Mouse (Mus musculus) stomach, embryonic 16.5 days (tissue): ENCODE measurements at regions not wholly inside any gene's neighbourhood (a gene's known extent, or its start where the extent isn't known, plus 50 kb on each side); places are given as distances from the start of the nearest gene placed in this dataset.

Experiments used
- ATAC-seq: fragments of 200-750 bp; cut with Nextera tagmentation; 2 replicates; pipeline ENCODE4 v1.8.0; 2017; ENCODE audit warnings: moderate number of reproducible peaks, moderate TSS enrichment; ENCODE audit not compliant: insufficient read depth, low FRiP score
- H3K27ac ChIP-seq: fragments of 300-500 bp; sonication (generic); 2 replicates; pipeline ENCODE4 v1.5.1; 2014; ENCODE audit warnings: low read length
- H3K27me3 ChIP-seq: fragments of 300-500 bp; sonication (generic); 2 replicates; pipeline ENCODE4 v1.6.1; 2014; ENCODE audit warnings: low read length, control low read depth, mixed read lengths; ENCODE audit not compliant: control insufficient read depth, insufficient read depth
- H3K36me3 ChIP-seq: fragments of 300-500 bp; sonication (generic); 2 replicates; pipeline ENCODE4 v1.6.1; 2014; ENCODE audit warnings: low read length; ENCODE audit not compliant: control insufficient read depth, insufficient read depth
- H3K4me1 ChIP-seq: fragments of 300-500 bp; sonication (generic); 2 replicates; pipeline ENCODE4 v1.6.1; 2014; ENCODE audit warnings: low read length, control low read depth, mixed read lengths; ENCODE audit not compliant: control insufficient read depth, insufficient read depth
- H3K4me2 ChIP-seq: fragments of 300-500 bp; sonication (generic); 2 replicates; pipeline ENCODE4 v1.6.1; 2014; ENCODE audit warnings: low read depth, low read length, mixed read lengths
- H3K4me3 ChIP-seq: fragments of 300-500 bp; sonication (generic); replicated peaks from 2 replicates; pipeline ENCODE4 v1.5.1; 2014; ENCODE audit warnings: mild to moderate bottlenecking, low read length
- H3K9ac ChIP-seq: fragments of 300-500 bp; sonication (generic); 2 replicates; pipeline ENCODE4 v1.6.1; 2014; ENCODE audit warnings: low read length
- H3K9me3 ChIP-seq: fragments of 300-500 bp; sonication (generic); replicated peaks from 2 replicates; pipeline ENCODE4 v1.6.1; 2016; ENCODE audit warnings: low read length, control low read depth; ENCODE audit not compliant: control insufficient read depth
- WGBS: fragments of 180-500 bp; shearing (Covaris S2); extraction: QIAGEN DNeasy Blood & Tissue Kit; methylation state at CpG from one replicate; pipeline ENCODE4 v1.1.7; 2014; 5-methylcytosine and 5-hydroxymethylcytosine counted together

DNA sequence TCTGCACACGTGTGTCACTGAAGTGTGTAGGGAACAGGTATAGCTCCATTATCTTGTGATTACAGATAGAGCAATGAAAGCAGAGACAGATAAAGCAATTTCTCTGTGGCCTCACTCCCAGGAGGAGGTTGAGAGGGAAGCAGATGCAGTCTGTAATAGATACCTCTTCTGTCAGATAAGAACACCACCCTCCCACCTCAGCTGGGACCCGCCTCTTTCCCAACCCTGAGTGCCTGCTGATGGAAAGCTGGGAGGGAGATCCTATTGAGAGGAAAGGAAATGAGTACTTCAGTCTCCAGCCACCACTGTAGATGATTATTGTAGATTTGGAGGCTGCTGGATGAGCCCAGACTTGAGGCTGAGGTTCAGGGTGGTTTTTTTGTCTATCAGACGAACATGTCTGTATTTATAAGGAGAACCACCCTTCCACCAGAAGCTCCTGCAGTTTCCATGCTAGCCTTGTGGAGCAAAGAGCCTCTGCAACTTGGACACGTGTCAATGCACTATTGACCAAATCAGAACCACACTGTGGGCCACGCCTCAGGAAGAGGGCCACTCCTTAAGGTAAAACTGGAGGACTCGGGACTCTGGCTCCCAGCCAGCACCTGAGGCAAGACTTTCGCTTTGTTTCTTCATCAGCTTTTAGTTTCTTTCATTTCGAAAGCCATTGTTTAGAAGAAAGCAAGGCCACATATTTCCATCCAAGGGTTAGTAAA is 55.3 kb upstream of the Plekha5 start:
- peak; percentile 85 for ATAC-seq
- 54% methylated on average over 8 of the region's 8 CpGs for WGBS
- Histone ChIP-seq H3K36me3 (no peaks in the 10 kb centered on the region), H3K4me2 (no peak overlapping the region), H3K4me1 (no peaks in the 10 kb centered on the region), H3K27me3 (no peaks in the 10 kb centered on the region), H3K27ac (peak overlapping the region; percentile 33; the same call in 1 of the 2 replicates), H3K4me3 (no peak overlapping the region), H3K9me3 (no peaks in the 10 kb centered on the region), H3K9ac (no peak overlapping the region)

DNA sequence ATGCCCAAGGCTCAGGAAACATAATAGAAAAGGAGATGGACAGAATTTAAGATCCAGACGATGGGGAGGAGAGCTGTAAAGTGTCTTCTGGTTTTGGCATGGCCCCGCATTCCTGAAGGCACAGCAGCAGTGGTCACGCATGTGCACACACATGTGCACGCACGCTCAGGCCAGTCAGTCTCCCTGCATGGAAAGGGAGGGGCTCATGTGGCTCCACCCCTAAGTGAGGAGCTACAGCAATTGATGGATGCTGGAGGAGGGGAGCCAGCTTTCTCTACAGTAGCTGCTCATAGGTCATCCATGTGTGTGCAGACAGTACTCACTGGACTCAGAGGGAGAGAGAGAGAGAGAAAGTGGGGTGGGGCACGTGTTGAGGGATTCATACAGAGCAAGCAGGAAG is 56.6 kb upstream of the Plekha5 start:
- Histone ChIP-seq H3K9me3 (no peaks in the 10 kb centered on the region), H3K4me1 (no peaks in the 10 kb centered on the region), H3K27ac (no peak overlapping the region), H3K36me3 (no peaks in the 10 kb centered on the region), H3K27me3 (no peaks in the 10 kb centered on the region), H3K4me3 (no peak overlapping the region), H3K9ac (no peak overlapping the region), H3K4me2 (no peak overlapping the region)
- 79% methylated on average over 6 of the region's 6 CpGs for WGBS
- ATAC-seq, result no peak

DNA sequence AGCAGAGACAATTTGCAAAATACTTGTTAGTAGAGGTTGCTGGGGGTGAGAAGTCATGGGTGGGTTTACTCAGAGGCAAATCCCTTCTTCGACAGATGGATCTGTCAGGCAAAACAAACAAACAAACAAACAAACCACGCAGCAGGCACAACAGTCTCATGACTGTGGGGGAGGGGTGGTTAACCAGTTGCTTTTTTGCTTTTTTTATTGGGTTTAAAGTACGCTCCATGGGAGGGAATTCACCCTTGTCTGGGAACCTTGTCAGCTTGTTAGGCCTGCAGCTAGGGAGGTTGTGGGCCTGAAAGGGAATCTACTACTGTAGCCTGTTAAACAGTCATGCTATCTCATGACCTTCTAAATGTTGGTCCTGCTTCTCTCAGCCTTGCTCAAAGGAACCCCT is 57.1 kb upstream of the Plekha5 start:
- ATAC-seq, result no peak
- Histone ChIP-seq H3K27ac (no peak overlapping the region), H3K9ac (no peak overlapping the region), H3K4me1 (no peaks in the 10 kb centered on the region), H3K36me3 (no peaks in the 10 kb centered on the region), H3K4me2 (no peak overlapping the region), H3K9me3 (no peaks in the 10 kb centered on the region), H3K27me3 (no peaks in the 10 kb centered on the region), H3K4me3 (no peak overlapping the region)
- WGBS, result 46% methylated on average over 3 of the region's 3 CpGs

DNA sequence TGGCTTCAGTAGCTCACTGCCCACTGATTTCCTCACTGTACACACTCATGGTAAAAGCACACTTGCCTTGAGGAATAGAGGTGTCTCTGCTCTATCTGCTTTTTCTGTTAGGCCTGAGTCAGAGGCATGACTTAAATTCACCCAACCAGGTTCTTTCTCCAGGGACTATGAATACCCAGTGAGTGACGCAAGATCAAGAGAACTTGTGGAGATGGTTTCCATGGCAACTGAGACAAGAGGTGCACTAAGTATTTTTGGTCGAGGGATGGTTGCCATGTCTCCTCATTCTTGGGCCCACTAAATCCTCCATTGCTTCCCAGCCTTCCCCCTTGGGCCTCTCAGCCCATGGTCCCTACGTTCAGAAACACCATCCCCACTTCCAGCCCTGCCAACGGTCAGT is 62.9 kb upstream of the Plekha5 start:
- Histone ChIP-seq H3K27ac (no peak overlapping the region), H3K9me3 (no peaks in the 10 kb centered on the region), H3K4me2 (no peak overlapping the region), H3K4me1 (no peaks in the 10 kb centered on the region), H3K4me3 (no peak overlapping the region), H3K9ac (no peak overlapping the region), H3K27me3 (no peaks in the 10 kb centered on the region), H3K36me3 (no peaks in the 10 kb centered on the region)
- WGBS, result 80% methylated on average over 4 of the region's 4 CpGs
- ATAC-seq, result no peak

DNA sequence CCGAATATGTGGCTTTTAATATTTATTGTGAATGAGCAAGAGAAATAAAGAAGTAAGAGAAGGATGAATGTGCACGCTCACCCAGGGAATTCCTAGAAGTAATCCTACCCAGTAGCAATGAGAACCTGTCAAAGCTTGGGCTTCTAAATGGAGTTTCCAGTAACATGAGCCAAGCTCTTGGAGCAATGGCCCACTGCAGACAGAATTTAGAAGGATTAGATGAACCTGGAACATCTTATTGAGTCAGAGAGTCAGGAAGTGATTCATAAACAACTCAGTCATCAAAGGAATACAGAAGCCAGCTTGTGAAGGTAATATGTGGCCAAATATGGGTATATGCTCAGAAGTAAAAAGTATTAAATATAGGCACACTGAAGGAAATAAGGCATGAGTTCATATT is 66.0 kb upstream of the Plekha5 start:
- no peaks in the 10 kb centered on the region for H3K4me1 ChIP-seq
- no peak overlapping the region for H3K4me3 ChIP-seq
- no peak overlapping the region for H3K4me2 ChIP-seq
- no peaks in the 10 kb centered on the region for H3K36me3 ChIP-seq
- ATAC-seq, result no peak
- H3K9me3 ChIP-seq, result no peaks in the 10 kb centered on the region
- 60% methylated on average over 2 of the region's 2 CpGs for WGBS
- no peak overlapping the region for H3K9ac ChIP-seq
- no peak overlapping the region for H3K27ac ChIP-seq
- no peaks in the 10 kb centered on the region for H3K27me3 ChIP-seq

GRCm38 (mm10) chr6:140357300-140357699 is 66.6 kb upstream of the Plekha5 start:
- Histone ChIP-seq H3K36me3 (no peaks in the 10 kb centered on the region), H3K27ac (no peak overlapping the region), H3K4me1 (no peaks in the 10 kb centered on the region), H3K4me2 (no peak overlapping the region), H3K9me3 (no peaks in the 10 kb centered on the region), H3K4me3 (no peak overlapping the region), H3K27me3 (no peaks in the 10 kb centered on the region), H3K9ac (no peak overlapping the region)
- WGBS, result 67% methylated on average over 8 of the region's 8 CpGs
- no peak for ATAC-seq

- no peak for ATAC-seq
- Histone ChIP-seq H3K4me1 (no peaks in the 10 kb centered on the region), H3K4me3 (no peak overlapping the region), H3K27ac (no peak overlapping the region), H3K9me3 (no peaks in the 10 kb centered on the region), H3K9ac (no peak overlapping the region), H3K27me3 (no peaks in the 10 kb centered on the region), H3K4me2 (no peak overlapping the region), H3K36me3 (no peaks in the 10 kb centered on the region)
- 35% methylated on average over 6 of the region's 6 CpGs for WGBS
Measured at GRCm38 (mm10) chr6:140354082-140354481, 69.8 kb upstream of the Plekha5 start.

DNA sequence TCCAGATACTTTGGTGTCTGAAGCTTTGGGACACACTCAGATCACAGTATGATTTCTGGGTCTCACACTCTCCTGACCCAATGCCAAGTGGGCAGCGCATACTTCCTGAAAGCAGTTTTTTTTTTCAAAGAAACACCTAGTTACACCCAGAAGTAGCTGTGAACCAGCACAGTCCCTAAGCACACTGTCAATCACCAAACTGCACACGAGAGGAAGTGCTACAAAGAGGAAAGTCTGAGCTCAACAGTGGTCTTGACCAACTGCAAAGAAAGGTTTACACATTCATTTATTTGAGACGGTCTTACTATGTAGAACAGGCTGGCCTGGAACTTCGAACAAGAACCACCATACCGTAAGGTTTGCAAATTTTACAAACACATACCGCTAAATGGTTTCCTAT is 70.2 kb upstream of the Plekha5 start:
- H3K4me1 ChIP-seq, result no peaks in the 10 kb centered on the region
- no peaks in the 10 kb centered on the region for H3K36me3 ChIP-seq
- WGBS, result 48% methylated on average over 6 of the region's 6 CpGs
- no peak overlapping the region for H3K4me2 ChIP-seq
- no peak overlapping the region for H3K27ac ChIP-seq
- no peak overlapping the region for H3K4me3 ChIP-seq
- no peak overlapping the region for H3K9ac ChIP-seq
- no peaks in the 10 kb centered on the region for H3K9me3 ChIP-seq
- H3K27me3 ChIP-seq, result no peaks in the 10 kb centered on the region
- no peak for ATAC-seq

- Histone ChIP-seq H3K9ac (no peak overlapping the region), H3K4me1 (no peaks in the 10 kb centered on the region), H3K4me3 (no peak overlapping the region), H3K9me3 (no peaks in the 10 kb centered on the region), H3K36me3 (no peaks in the 10 kb centered on the region), H3K27ac (no peak overlapping the region), H3K4me2 (no peak overlapping the region), H3K27me3 (no peaks in the 10 kb centered on the region)
- WGBS, result 77% methylated on average over 5 of the region's 6 CpGs
- ATAC-seq, result no peak
Measured at GRCm38 (mm10) chr6:140351365-140352095, 72.3 kb upstream of the Plekha5 start.
